Mouse (Mus musculus) heart, postnatal 0 days (tissue): ENCODE measurements at regions not wholly inside any gene's neighbourhood (a gene's known extent, or its start where the extent isn't known, plus 50 kb on each side); places are given as distances from the start of the nearest gene placed in this dataset.

Experiments used
- CTCF ChIP-seq: IDR thresholded peaks from 2 replicates; pipeline ENCODE4 v1.5.1; 2016; ENCODE audit warnings: antibody characterized with exemption, control low read depth, low read depth
- EP300 ChIP-seq: IDR thresholded peaks from 2 replicates; pipeline ENCODE4 v1.6.1; 2016; ENCODE audit warnings: antibody characterized with exemption, low read depth

- TF ChIP-seq CTCF: no peak
- TF ChIP-seq EP300: no peak
Observed at GRCm38 (mm10) chr2:172149734-172150133, 98.6 kb upstream of the Mc3r start.
